Mouse (Mus musculus) forebrain, postnatal 0 days (tissue): ENCODE measurements around the gene Oaf. TPM values are rescaled to one million over a fixed set of nuclear protein-coding genes. Genes with fewer than 3 reads are reported as not detected.

Experiments used
- ATAC-seq: fragments of 200-750 bp; cut with Nextera tagmentation; 2 replicates; pipeline ENCODE4 v1.8.0; 2017; ENCODE audit warnings: mild to moderate bottlenecking, moderate library complexity
- DNase-seq: peaks from one replicate; pipeline ENCODE4 v3.0.0-alpha.2; 2015
- H3K27ac ChIP-seq: fragments of 300-500 bp; sonication (generic); 2 replicates; pipeline ENCODE4 v1.5.1; 2014; ENCODE audit warnings: low read depth, mild to moderate bottlenecking, antibody characterized with exemption, low read length, moderate library complexity, mixed read lengths
- H3K27me3 ChIP-seq: fragments of 300-500 bp; sonication (generic); 2 replicates; pipeline ENCODE4 v1.6.1; 2014; ENCODE audit warnings: mild to moderate bottlenecking, low read length, mixed read lengths; ENCODE audit not compliant: insufficient read depth
- H3K36me3 ChIP-seq: fragments of 300-500 bp; sonication (generic); 2 replicates; pipeline ENCODE4 v1.6.1; 2014; ENCODE audit warnings: mild to moderate bottlenecking, moderate library complexity; ENCODE audit not compliant: insufficient read depth
- H3K4me1 ChIP-seq: fragments of 300-500 bp; sonication (generic); 2 replicates; pipeline ENCODE4 v1.6.1; 2014; ENCODE audit warnings: antibody characterized with exemption; ENCODE audit not compliant: insufficient read depth
- H3K4me2 ChIP-seq: fragments of 300-500 bp; sonication (generic); 2 replicates; pipeline ENCODE4 v1.6.1; 2014; ENCODE audit warnings: low read depth, mild to moderate bottlenecking, moderate library complexity
- H3K4me3 ChIP-seq: fragments of 300-500 bp; sonication (generic); 2 replicates; pipeline ENCODE4 v1.5.1; 2014; ENCODE audit warnings: low read depth, low read length, mixed read lengths
- H3K9ac ChIP-seq: fragments of 300-500 bp; sonication (generic); 2 replicates; pipeline ENCODE4 v1.6.1; 2014; ENCODE audit warnings: mild to moderate bottlenecking
- H3K9me3 ChIP-seq: fragments of 300-500 bp; sonication (generic); 2 replicates; pipeline ENCODE4 v1.6.1; 2016; ENCODE audit warnings: low read length
- CTCF ChIP-seq: sonication (generic); IDR thresholded peaks from 2 replicates; pipeline ENCODE4 v1.5.1; 2016; ENCODE audit warnings: antibody characterized with exemption, control low read depth, low read depth
- WGBS: fragments of 180-500 bp; shearing (Covaris S2); extraction: QIAGEN DNeasy Blood & Tissue Kit; methylation state at CpG from one replicate; pipeline ENCODE4 v1.1.7; 2014; 5-methylcytosine and 5-hydroxymethylcytosine counted together
- polyA plus RNA-seq: library from polyadenylated mRNA; unstranded; fragments of >200 nt; fragmentation: Nextera tagmentation; extraction: Ambion mirVana; gene quantifications from 2 replicates; pipeline ENCODE4 v1.2.1, GENCODE M21; 2015
- total RNA-seq: library from RNA; depleted of rRNA; stranded (reverse); fragments of >200 nt; gene quantifications from 2 replicates; pipeline ENCODE4 v1.2.3, GENCODE M21; 2014

The Oaf gene
- total and polyA plus RNA-seq, 2 experiments from 2014 or later: 7.9 to 14.3 TPM

- Histone ChIP-seq H3K9ac (no peak overlapping the region), H3K4me1 (no peaks in the 10 kb centered on the region), H3K4me3 (no peak overlapping the region), H3K36me3 (no peaks in the 10 kb centered on the region), H3K4me2 (no peak overlapping the region), H3K9me3 (no peaks in the 10 kb centered on the region), H3K27me3 (peaks cover 23% of the 10 kb centered on the region), H3K27ac (no peak overlapping the region)
- TF ChIP-seq CTCF: no peak
- 48% methylated on average over 7 of the region's 7 CpGs for WGBS
- ATAC-seq: no peak
- no peak for DNase-seq
Measured at GRCm38 (mm10) chr9:43237111-43237775, 2.5 kb downstream of the Oaf start.

GRCm38 (mm10) chr9:43236576-43236975 is 3.1 kb downstream of the Oaf start:
- Histone ChIP-seq H3K9me3 (no peaks in the 10 kb centered on the region), H3K4me2 (no peak overlapping the region), H3K36me3 (no peaks in the 10 kb centered on the region), H3K9ac (no peak overlapping the region), H3K4me1 (no peaks in the 10 kb centered on the region), H3K27ac (no peak overlapping the region), H3K27me3 (peaks cover 23% of the 10 kb centered on the region), H3K4me3 (no peak overlapping the region)
- ATAC-seq: no peak
- no peak for DNase-seq
- WGBS: 93% methylated on average over 7 of the region's 7 CpGs
- no peak for TF ChIP-seq CTCF

GRCm38 (mm10) chr9:43236106-43236505 is 3.6 kb downstream of the Oaf start:
- no peak overlapping the region for H3K9ac ChIP-seq
- no peak for ATAC-seq

GRCm38 (mm10) chr9:43235336-43235735 is 4.4 kb downstream of the Oaf start:
- Histone ChIP-seq H3K4me3 (no peak overlapping the region), H3K9me3 (no peaks in the 10 kb centered on the region), H3K4me1 (no peaks in the 10 kb centered on the region), H3K36me3 (no peaks in the 10 kb centered on the region), H3K9ac (no peak overlapping the region), H3K27me3 (peaks cover 21% of the 10 kb centered on the region), H3K4me2 (no peak overlapping the region), H3K27ac (no peak overlapping the region)
- WGBS: 85% methylated on average over 6 of the region's 6 CpGs
- ATAC-seq: no peak
- no peak for DNase-seq
- no peak for TF ChIP-seq CTCF

More at GRCm38 (mm10) chr9:43236106-43236505, 3.6 kb downstream of the Oaf start:
- H3K36me3 ChIP-seq: no peaks in the 10 kb centered on the region
- WGBS: 66% methylated on average over 1 of the region's 1 CpGs
- H3K4me1 ChIP-seq: no peaks in the 10 kb centered on the region
- TF ChIP-seq CTCF: no peak
- H3K4me3 ChIP-seq: no peak overlapping the region
- DNase-seq: no peak
- peaks cover 23% of the 10 kb centered on the region for H3K27me3 ChIP-seq
- no peak overlapping the region for H3K27ac ChIP-seq
- no peaks in the 10 kb centered on the region for H3K9me3 ChIP-seq
- no peak overlapping the region for H3K4me2 ChIP-seq

- 85% methylated on average over 5 of the region's 5 CpGs for whole genome bisulfite sequencing
- no peaks in the 10 kb centered on the region for H3K9me3 ChIP-seq
- H3K27me3 ChIP-seq: peaks cover 16% of the 10 kb centered on the region
- DNase-seq (no peak), ATAC-seq (no peak)
- no peaks in the 10 kb centered on the region for H3K4me1 ChIP-seq
- H3K36me3 ChIP-seq: no peaks in the 10 kb centered on the region
- no peak for TF ChIP-seq CTCF
- H3K4me2 ChIP-seq: no peak overlapping the region
- no peak overlapping the region for H3K9ac ChIP-seq
- H3K4me3 ChIP-seq: no peak overlapping the region
- no peak overlapping the region for H3K27ac ChIP-seq
Measured at GRCm38 (mm10) chr9:43234496-43234895, 5.2 kb downstream of the Oaf start.

- H3K27me3 ChIP-seq: peaks cover 8% of the 10 kb centered on the region
- no peak overlapping the region for H3K4me2 ChIP-seq
- no peak for TF ChIP-seq CTCF
- H3K4me1 ChIP-seq: no peaks in the 10 kb centered on the region
- no peak overlapping the region for H3K4me3 ChIP-seq
- H3K9ac ChIP-seq: no peak overlapping the region
- H3K9me3 ChIP-seq: no peaks in the 10 kb centered on the region
- 100% methylated on average over 1 of the region's 1 CpGs for WGBS
- DNase-seq (no peak), ATAC-seq (no peak)
- no peaks in the 10 kb centered on the region for H3K36me3 ChIP-seq
- H3K27ac ChIP-seq: no peak overlapping the region
Measured at GRCm38 (mm10) chr9:43233515-43233914, 6.2 kb downstream of the Oaf start.

- Histone ChIP-seq H3K27me3 (peaks cover 3% of the 10 kb centered on the region; the same call in 1 of the 2 replicates), H3K4me3 (no peak overlapping the region), H3K9ac (no peak overlapping the region), H3K36me3 (no peaks in the 10 kb centered on the region), H3K4me1 (no peaks in the 10 kb centered on the region), H3K4me2 (no peak overlapping the region), H3K27ac (no peak overlapping the region), H3K9me3 (no peaks in the 10 kb centered on the region)
- DNase-seq: no peak
- WGBS: 77% methylated on average over 5 of the region's 5 CpGs
- ATAC-seq: no peak
- no peak for TF ChIP-seq CTCF
Measured at GRCm38 (mm10) chr9:43233044-43233443, 6.7 kb downstream of the Oaf start.

- Histone ChIP-seq H3K4me3 (no peak overlapping the region), H3K9ac (no peak overlapping the region), H3K27ac (no peak overlapping the region), H3K9me3 (no peaks in the 10 kb centered on the region), H3K4me1 (no peaks in the 10 kb centered on the region), H3K36me3 (no peaks in the 10 kb centered on the region), H3K4me2 (no peak overlapping the region), H3K27me3 (no peaks in the 10 kb centered on the region)
- 24% methylated on average over 5 of the region's 5 CpGs for WGBS
- no peak for ATAC-seq
- TF ChIP-seq CTCF: no peak
- DNase-seq: no peak
Measured at GRCm38 (mm10) chr9:43232286-43232685, 7.4 kb downstream of the Oaf start.
